Mouse (Mus musculus) E14TG2a.4 (cell line): ENCODE results near the gene Calcrl.

Experiments used
- CTCF ChIP-seq: conservative IDR thresholded peaks from 2 replicates; pipeline ENCODE4 v1.5.1; 2014; ENCODE audit warnings: low read length
- NANOG ChIP-seq: IDR thresholded peaks from 2 replicates; pipeline ENCODE4 v1.6.1; 2014; ENCODE audit warnings: borderline replicate concordance, low read length, mixed read lengths
- POU5F1 ChIP-seq: IDR thresholded peaks from 2 replicates; pipeline ENCODE4 v1.6.1; 2014; ENCODE audit warnings: low read length, borderline replicate concordance

DNA sequence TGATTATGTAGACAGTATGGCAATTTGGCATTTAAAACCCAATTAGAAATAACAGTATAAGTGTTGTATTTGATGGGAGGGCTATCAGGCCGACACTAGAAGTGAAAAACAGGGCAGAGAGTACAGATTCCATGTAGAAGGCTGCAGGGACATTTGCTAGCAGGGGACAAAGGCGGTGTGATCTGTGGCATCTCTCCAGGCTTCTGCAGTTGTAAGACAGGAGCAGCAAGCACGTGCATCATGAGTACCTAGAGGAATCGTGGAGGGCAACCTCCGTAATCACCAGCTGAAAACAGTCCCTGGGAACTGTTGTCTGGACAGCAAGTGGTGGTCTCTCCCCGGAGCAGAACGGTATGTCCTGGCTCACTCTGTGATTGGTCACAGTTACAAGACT, 37.2 kb downstream of the Calcrl start:
- TF ChIP-seq CTCF (no peak), NANOG (no peak), POU5F1 (no peak)
